Comparison of ENCODE assay signal across 8 mouse cellular contexts in the genomic region with DNA sequence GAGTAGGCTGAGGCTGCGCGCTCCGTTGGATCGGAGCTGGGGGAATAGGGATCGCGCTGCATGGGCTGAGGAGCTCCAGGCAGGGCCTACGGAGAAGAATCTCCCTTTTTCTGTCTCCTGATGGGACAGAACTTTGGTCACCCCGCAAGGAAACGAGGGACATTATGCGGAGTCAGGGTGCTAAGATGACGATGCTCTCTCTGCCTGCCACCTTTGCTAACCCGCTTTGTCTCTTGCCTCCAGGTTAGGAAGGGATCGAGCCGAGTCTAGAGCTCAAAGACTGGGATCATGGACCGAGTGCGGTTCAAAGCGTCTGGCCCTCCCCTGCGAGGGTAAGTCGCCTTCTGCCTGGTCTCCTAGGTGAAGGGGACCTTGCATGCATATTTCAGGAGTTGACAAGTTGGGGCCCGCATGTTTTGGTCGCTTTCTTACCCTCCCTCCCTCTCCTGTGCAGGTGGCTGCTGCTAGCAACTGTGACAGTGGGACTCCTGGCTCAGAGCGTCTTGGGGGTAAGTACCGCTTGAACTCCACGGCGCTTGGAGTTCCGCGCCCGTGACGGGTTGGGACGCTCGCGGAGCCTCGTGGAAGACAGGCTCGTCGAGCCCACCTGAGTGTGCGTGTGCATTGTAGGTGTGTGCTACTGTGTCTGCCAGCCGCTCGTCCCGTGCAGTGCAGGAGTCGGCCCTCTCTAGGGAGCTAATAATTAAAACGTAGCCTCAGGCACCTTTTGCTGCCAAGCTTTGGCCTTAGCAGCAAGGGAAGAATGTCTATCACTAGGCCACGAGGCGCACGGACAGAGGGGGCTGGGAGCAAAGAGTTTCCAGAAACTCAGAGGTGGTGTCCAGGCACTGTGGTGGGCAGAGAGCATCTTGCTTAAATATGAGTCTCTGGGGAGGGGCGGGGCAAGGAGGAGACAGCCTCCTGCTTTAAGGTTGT. TPM values are rescaled to one million over a fixed set of nuclear protein-coding genes. Genes with fewer than 3 reads are reported as not detected.
DNase-seq lines count a peak whose midpoint lies in the region; ATAC-seq lines count a peak whose summit lies in the region.

No protein-coding gene starts in this region.

- H3K4me2 ChIP-seq in heart, embryonic 16.5 days (ENCODE audit: low read depth, low read length) = peak overlapping the region; percentile 83
- H3K4me2 ChIP-seq in midbrain, embryonic 12.5 days (replicated peaks) = peak overlapping the region; percentile 94

- peak overlapping the region; percentile 84 for H3K4me3 ChIP-seq in heart, embryonic 16.5 days (ENCODE audit: low read length)
- peak overlapping the region; percentile 62 for H3K4me3 ChIP-seq in midbrain, embryonic 12.5 days

- H3K9me3 ChIP-seq in heart, embryonic 16.5 days (replicated peaks; ENCODE audit: control insufficient read depth, low read length) = no peaks in the 10 kb centered on the region
- H3K9me3 ChIP-seq in midbrain, embryonic 12.5 days = no peaks in the 10 kb centered on the region

- H3K9ac ChIP-seq in heart, embryonic 16.5 days (ENCODE audit: low read length) = peak overlapping the region; percentile 97
- H3K9ac ChIP-seq in midbrain, embryonic 12.5 days (replicated peaks) = peak overlapping the region; percentile 64

- H3K4me1 ChIP-seq in heart, embryonic 16.5 days (ENCODE audit: control insufficient read depth, insufficient read depth, low read length) = peaks cover 30% of the 10 kb centered on the region
- peaks cover 26% of the 10 kb centered on the region for H3K4me1 ChIP-seq in midbrain, embryonic 12.5 days

- H3K27ac ChIP-seq in heart, embryonic 16.5 days (ENCODE audit: low read length) = peak overlapping the region; percentile 88
- H3K27ac ChIP-seq in midbrain, embryonic 12.5 days (replicated peaks) = 0 out of 2 replicates have a peak overlapping the region, but pooled peaks have one; percentile 39

- H3K27me3 ChIP-seq in heart, embryonic 16.5 days (ENCODE audit: control insufficient read depth, insufficient read depth, low read length) = no peaks in the 10 kb centered on the region
- H3K27me3 ChIP-seq in midbrain, embryonic 12.5 days = peaks cover 82% of the 10 kb centered on the region

- WGBS in heart, embryonic 16.5 days = 4% methylated on average over 45 of the region's 45 CpGs
- WGBS in midbrain, embryonic 12.5 days = 2% methylated on average over 45 of the region's 45 CpGs

- peak; percentile 25 to 39 for DNase-seq in right cerebral cortex, adult 2 months (ENCODE audit: low spot score in 2 of 2)
- no peak for DNase-seq in right cerebral cortex, postnatal 4 days
- DNase-seq in embryo, embryonic 9.5 days (ENCODE audit: extremely low spot score) = peak; percentile 58
- peak; percentile 77 to 78 for DNase-seq in kidney, postnatal 36 days
- no peak for DNase-seq in thymus, postnatal 36 days
- no peak for DNase-seq in thymus, postnatal 0 days (ENCODE audit: low spot score)

- ATAC-seq in heart, embryonic 16.5 days (replicated peaks; ENCODE audit: extremely low read depth, insufficient read depth, low FRiP score) = peak; percentile 25; the same call in 1 of the 2 replicates
- peak; percentile 38; the same call in 1 of the 2 replicates for ATAC-seq in midbrain, embryonic 12.5 days (ENCODE audit: low FRiP score, low read depth)

- H3K36me3 ChIP-seq in heart, embryonic 16.5 days (ENCODE audit: control insufficient read depth, insufficient read depth) = peaks cover 4% of the 10 kb centered on the region; the same call in 1 of the 2 replicates
- H3K36me3 ChIP-seq in midbrain, embryonic 12.5 days = no peaks in the 10 kb centered on the region

RNA-seq across cellular contexts. Expression of a gene that starts 0.8 kb away (rescaled TPM):
- polyA plus RNA-seq in heart, embryonic 16.5 days (2015; fragmentation: Nextera tagmentation; extraction: Ambion mirVana) = 213 and 274 TPM in 2 replicates
- polyA plus RNA-seq in midbrain, embryonic 12.5 days (2016; fragmentation: Nextera tagmentation; extraction: Ambion mirVana) = 147 and 176 TPM in 2 replicates
- 56.0 and 57.0 TPM in 2 replicates for polyA plus RNA-seq in thymus, postnatal 0 days (2015; fragmentation: Nextera tagmentation; extraction: Ambion mirVana)

RNA-seq across cellular contexts. Expression of a gene that starts 0.8 kb away (rescaled TPM):
- 80.1 and 105 TPM in 2 replicates for polyA plus RNA-seq in heart, embryonic 16.5 days (2015; fragmentation: Nextera tagmentation; extraction: Ambion mirVana)
- polyA plus RNA-seq in midbrain, embryonic 12.5 days (2016; fragmentation: Nextera tagmentation; extraction: Ambion mirVana) = 73.3 and 82.0 TPM in 2 replicates
- 25.4 and 27.8 TPM in 2 replicates for polyA plus RNA-seq in thymus, postnatal 0 days (2015; fragmentation: Nextera tagmentation; extraction: Ambion mirVana)

Comparison
In these comparisons a context has a peak if more than half of its experiments do, and no peak if none do; other contexts are left out.
1. DNase-seq: peak in right cerebral cortex, adult 2 months (2 of 2), embryo, embryonic 9.5 days (single experiment) and kidney, postnatal 36 days (2 of 2); none in right cerebral cortex, postnatal 4 days (single experiment), thymus, postnatal 36 days (0 of 2) and thymus, postnatal 0 days (single experiment).